Mouse (Mus musculus): ENCODE measurements around the gene Cox10.

Cox10 gene

DNA sequence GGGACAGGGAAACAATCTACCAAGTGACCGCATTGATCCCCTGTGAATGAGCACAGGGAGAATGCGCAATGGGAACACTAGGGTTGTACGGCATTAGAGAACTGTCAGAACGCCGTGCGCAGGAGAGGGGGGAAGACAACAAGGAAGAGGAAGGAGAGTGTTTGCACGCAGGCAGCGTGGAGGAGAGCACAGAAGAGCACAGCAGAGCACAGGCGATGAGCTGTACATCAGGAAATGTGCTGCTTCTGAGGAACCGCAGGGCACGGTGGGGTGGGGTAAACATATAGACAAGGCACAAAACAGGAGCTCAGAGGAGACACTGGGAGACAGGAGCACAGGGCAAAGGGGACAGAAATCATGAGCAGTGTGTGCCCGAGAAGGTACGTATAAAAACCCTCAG, 31.8 kb downstream of the Cox10 start:
- DNase-seq (ENCODE audit: low spot score) = no peak

- no peak for DNase-seq (ENCODE audit: low spot score)
These were observed 34.2 kb downstream of the Cox10 start for GRCm38 (mm10) chr11:64045041-64045440.

GRCm38 (mm10) chr11:64044024-64044423, 35.2 kb downstream of the Cox10 start:
- DNase-seq (ENCODE audit: low spot score) = no peak

GRCm38 (mm10) chr11:64041281-64041680, 38.0 kb downstream of the Cox10 start:
- DNase-seq (ENCODE audit: low spot score) = no peak

DNA sequence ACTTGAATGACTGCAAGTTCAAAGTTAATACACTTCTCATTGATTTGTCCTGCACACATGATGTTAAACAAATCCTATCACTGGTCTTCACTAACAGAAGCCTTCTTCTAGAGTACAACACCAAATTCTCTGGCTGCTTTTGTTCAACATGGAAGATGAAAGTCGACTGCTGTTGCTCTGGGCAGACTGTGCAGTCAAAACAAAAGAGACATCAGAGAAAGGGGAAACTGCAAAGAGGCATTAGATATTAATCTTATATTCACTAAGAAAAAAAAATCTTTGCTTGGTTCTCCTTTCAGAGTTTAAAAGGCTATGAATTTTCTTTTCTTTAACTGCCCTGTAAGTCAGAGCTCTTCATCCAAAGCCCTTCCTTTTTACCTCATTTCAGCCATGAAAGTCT, 39.7 kb downstream of the Cox10 start:
- DNase-seq (ENCODE audit: low spot score) = no peak

GRCm38 (mm10) chr11:64037471-64038125, 41.7 kb downstream of the Cox10 start:
- DNase-seq (ENCODE audit: low spot score) = no peak

GRCm38 (mm10) chr11:64036306-64036705, 43.0 kb downstream of the Cox10 start:
- DNase-seq (ENCODE audit: low spot score) = no peak

DNA sequence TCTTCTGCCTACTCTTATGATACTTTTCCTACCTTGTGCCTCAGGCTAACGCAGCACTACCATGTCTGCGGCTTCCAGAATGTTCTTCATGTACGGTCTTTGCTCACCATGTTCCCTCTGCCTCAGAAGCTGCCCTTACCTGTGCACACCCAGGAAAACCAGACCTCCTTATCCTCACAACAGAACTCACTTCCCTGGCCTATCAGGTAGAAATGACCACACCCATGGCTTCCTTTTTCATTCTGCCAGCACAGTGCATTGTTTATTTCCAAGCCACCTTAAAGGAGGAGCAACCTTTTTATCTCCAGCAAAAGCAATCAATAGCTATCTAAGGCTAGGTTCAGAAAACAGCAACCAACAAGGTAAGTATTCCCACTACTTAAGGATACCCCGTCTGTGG, 43.6 kb downstream of the Cox10 start:
- DNase-seq (ENCODE audit: low spot score) = no peak

GRCm38 (mm10) chr11:64034686-64035085, 44.6 kb downstream of the Cox10 start:
- no peak for DNase-seq (ENCODE audit: low spot score)

DNA sequence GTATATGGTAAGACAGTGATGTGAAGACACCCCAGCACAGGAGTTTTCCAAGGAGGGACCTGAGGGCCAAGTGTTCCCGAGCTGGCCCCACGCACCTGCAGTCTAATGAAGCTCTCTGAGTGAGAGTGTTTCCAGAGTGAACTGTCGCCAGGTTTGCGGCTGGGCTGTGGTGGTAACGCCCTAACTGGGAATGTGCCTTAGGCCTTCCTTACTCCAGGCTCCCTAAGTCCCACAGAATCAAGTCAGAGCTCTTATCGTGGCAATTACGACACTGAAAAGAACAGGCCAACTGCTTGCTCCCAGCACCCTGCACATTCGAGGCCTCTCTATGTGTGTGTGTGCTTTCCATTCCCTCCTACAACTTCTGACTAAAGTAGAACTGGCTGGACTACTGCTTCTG, 51.8 kb downstream of the Cox10 start:
- DNase-seq (ENCODE audit: low spot score) = no peak

GRCm38 (mm10) chr11:64025843-64026242, 53.4 kb downstream of the Cox10 start:
- DNase-seq (ENCODE audit: low spot score) = no peak

GRCm38 (mm10) chr11:64024575-64024974, 54.7 kb downstream of the Cox10 start:
- DNase-seq (ENCODE audit: low spot score) = no peak

DNA sequence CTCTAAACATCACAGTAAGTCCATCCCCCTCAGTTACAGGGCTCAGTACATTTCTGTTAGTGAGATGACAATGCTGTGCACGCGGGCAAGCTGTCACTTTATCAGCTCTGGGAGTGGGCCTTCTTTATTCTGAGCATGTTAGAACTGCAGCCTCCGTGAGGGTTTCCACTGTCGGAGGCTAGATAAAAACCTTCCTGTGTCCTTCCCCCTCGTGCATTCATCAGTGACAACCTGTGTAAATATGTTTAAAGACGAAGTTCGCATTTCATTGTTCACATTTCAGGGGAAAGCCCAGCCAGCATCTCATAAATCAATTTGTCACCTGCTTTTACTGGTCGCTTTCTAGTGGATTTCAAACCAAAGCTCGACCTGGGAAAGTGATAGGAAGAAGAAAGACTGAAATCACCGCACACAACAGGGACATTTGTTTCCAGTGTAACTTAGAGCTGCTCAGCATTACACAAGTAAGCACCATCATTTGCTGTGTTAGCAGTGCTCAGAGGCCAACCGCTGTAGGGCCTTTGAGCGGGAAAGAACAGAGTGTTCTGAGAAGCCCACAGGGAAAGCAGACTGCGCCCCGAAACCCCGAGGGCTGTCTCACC, 55.8 kb downstream of the Cox10 start:
- no peak for DNase-seq (ENCODE audit: low spot score)

GRCm38 (mm10) chr11:64022403-64023047, 56.7 kb downstream of the Cox10 start:
- DNase-seq (ENCODE audit: low spot score) = no peak

DNA sequence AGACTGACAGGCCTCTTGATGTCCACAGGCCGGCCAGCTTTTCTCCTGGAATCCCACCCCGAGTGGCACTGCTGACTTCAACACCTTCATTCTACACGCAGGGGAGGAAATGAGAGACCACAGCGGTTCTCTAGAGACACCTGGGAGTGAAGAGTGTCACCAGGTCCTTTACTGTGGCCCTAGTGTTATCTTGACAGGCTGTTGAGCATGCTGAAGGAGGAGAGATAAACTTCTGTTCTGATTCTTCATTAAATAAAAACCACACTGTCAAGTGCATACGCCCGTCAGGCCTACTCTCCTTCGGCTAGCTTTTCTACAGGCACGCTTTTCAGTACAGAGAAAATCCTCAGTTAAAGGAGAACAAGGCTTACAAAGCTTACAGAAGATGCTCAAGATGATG, 60.0 kb downstream of the Cox10 start:
- DNase-seq (ENCODE audit: low spot score) = no peak

DNA sequence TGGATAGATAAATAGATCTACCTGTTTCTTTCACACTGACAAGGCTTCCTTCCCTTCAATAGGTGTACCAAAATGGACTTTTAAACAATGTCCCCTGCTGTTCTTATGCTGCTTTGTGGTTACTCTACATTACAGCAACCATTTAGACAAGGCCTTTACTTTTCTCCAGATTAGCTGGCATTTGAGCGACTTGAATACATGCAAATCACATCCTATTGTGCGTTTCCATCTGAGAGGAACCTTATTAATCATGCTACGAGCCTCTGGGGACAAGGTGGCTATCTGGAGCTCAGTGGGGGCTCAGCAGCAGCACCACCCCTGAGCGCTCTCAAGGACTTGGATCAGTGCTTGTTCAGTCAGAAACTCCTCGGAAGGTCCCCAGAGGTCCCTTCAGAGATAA, 61.1 kb downstream of the Cox10 start:
- DNase-seq (ENCODE audit: low spot score) = no peak

DNA sequence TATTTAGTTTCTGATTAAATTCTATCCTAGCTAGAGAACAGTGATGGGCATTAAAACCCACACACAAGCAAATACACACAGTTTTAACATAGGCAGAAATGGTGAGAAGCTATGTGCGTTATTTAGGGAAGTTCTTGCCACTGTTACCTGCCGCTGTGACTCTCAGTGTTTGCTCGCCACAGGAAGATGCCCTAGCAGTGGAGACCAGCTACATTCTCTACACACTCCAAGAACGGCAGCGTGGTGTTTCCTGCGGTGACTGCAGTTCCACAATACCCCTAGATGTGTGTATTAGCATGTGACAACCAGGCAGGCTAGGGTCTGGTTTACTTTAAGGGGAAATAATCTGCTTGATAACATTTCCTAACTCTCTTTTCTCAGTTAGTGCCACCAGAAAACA, 64.0 kb downstream of the Cox10 start:
- no peak for DNase-seq (ENCODE audit: low spot score)

- DNase-seq (ENCODE audit: low spot score) = no peak
These were observed 68.4 kb downstream of the Cox10 start for GRCm38 (mm10) chr11:64010724-64011496.

DNA sequence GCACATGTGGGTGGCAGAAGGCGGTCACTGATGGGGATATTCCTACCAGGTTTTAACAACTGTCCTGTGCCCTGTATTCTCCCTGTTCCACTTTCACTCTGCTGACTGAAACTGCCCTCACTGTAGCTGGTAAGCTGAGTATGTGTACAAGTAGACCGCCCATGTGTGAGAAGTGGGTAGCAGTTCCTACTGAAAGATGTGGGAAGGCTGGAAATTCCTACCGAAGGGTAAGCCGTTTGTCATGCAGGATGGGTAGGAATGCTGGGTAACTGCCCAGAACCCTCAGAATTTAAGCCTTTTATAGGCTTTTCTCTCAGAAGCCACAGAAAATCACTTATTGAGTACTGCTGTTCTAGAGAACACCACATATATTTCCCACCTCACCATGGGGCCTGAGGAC, 75.1 kb downstream of the Cox10 start:
- DNase-seq (ENCODE audit: low spot score) = no peak

- DNase-seq (ENCODE audit: low spot score) = no peak
These were observed 75.8 kb downstream of the Cox10 start for GRCm38 (mm10) chr11:64003484-64003883.

- no peak for DNase-seq (ENCODE audit: low spot score)
These were observed 76.6 kb downstream of the Cox10 start for GRCm38 (mm10) chr11:64002629-64003028.

GRCm38 (mm10) chr11:64001111-64001510, 78.2 kb downstream of the Cox10 start:
- no peak for DNase-seq (ENCODE audit: low spot score)
